Mouse (Mus musculus) inflammation-experienced regulatory T-cells (primary cell): ENCODE results near the gene Cd40. TPM values are rescaled to one million over a fixed set of nuclear protein-coding genes. Genes with fewer than 3 reads are reported as not detected.

ENCODE experiments used
- polyA plus RNA-seq, 2 experiments: library from polyadenylated mRNA; unstranded; fragments of 100-300 nt; shearing (Covaris generic); gene quantifications; one replicate each; pipeline ENCODE4 v1.2.1; 2017

Gene Cd40
- polyA plus RNA-seq = 1 to 10 TPM; 2.4 to 3.3 TPM

DNA sequence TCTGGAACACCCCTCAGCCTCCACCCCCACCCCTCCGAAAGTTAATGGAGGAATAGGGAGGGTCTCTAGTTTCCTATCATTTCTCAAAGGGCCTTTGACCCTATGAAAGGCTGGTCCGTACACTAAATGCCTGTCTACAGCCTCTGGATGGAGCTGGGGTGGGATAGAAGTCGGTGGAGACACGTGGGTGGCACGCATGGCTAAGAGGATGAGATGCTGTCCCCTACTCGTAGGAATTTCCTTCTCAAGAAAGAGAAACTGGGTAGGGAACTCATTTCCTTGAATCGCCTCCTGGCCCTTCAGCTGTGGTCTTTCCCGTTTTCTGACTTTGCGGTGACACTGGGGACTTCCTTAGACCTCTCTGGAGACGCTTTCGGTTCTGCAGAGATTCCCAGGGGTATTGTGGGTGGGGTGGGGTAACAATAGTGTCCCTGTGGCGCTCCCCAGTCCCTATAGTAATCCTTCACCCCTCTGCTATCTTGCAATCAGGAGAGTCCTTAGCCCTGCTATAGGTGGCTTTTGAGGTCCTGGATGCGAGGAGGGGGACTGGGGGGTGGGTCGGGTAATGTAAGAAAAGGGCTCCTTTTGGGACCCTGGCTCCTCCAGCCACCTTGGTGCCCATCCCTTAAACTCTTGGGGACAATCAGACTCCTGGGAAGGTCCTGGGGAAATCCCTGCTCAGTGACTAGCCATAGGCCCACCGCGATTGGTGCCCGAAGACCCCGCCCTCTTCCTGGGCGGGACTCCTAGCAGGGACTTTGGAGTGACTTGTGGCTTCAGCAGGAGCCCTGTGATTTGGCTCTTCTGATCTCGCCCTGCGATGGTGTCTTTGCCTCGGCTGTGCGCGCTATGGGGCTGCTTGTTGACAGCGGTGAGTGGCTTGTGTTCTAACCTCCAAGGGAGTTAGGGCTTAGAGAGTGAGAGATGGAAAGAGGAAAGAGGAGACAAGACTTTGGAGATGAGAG is at the start of gene Cd40:
TSS of gene Cd40 (plus strand) at position 740 of the 965 bp plus-strand sequence.

DNA sequence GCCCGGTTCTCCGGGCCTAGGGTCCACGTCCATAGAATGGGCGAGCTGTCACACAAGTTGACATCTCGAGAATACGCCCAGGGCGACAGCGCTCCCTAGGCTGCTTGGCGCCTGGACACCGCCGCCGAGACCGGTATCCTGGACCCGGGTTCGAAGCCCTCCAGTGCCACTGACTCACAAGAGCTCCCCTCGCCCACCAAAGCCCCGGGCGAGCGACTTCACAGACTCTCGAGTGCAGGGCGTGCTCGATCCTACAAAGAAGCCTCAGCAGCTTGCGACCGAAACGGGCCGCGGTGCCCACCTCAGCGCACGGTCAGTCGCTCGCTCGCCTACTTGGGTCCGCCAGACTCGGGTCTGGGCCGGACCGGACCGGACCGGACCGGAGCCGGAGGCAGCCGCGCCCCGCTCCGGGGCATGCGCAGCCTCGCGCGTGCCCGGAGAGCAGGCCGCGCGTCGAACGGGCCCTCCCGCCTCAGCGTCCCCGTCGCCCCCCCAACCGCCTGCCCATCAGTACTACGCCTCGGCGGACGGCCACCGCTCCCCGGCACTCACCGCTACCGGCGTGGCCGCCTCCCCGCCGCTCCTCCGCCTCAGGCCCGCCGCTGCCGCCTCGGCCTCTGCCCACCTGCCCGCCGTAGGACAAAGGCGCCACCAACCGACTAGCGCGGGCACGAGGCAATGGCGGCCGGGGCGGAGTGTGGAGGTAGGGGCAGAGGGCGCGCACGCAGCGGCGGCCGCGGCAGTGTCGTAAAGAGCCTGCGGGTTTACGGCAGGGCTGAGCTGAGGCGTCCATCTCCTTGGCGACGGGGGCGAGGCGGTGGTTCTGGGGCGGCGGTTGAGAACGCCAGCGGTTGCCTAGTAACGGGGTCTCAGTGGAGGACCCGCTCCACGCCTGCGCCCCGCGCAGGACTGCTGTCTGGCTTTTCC is 21.0 kb upstream of the Cd40 start, which contains the start of gene Ncoa5:
TSS of gene Ncoa5 (minus strand) at position 737 of the 927 bp plus-strand sequence.

DNA sequence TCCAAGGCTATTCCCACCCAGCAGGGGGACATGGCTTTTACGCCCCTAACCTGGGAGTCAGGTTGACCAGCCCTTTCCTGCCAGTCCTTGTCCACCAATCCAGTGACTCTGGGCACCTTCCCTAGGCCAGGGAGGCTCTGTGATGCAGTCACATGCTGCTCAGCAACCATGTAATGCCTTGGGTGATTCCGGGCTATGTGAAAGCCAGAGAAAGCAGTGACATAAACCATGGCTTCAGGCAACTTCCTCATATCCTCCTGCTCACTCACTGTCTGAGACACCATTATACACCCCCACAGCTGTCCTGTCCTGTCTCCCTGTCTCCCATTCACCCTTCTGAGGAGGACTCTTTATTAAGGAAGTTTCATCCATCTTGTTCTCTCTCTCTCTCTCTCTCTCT is 35.2 kb downstream of the Cd40 start, which contains the start of gene 1700025C18Rik:
TSS of gene 1700025C18Rik (minus strand) at position 101 of the 400 bp plus-strand sequence.

Other genes starting within 250 kb of the Cd40 start
- gene Zswim1, start 232.9 kb upstream of the Cd40 start, polyA plus RNA-seq = 10 to 100 TPM; 19.3 to 20.7 TPM
- gene Spata25, start 227.1 kb upstream of the Cd40 start, polyA plus RNA-seq = not detected
- gene Ctsa, start 222.8 kb upstream of the Cd40 start, polyA plus RNA-seq = 100 to 1,000 TPM; 179 to 196 TPM
- 1 to 10 TPM; 1.3 to 2.8 TPM for gene Neurl2, start 222.2 kb upstream of the Cd40 start, polyA plus RNA-seq
- 1 to 10 TPM in 1 of 2 experiments, under 1 TPM in 1; 0.52 to 9.3 TPM for gene Pltp, start 197.9 kb upstream of the Cd40 start, polyA plus RNA-seq
- 100 to 1,000 TPM; 109 to 125 TPM for gene Pcif1, start 176.3 kb upstream of the Cd40 start, polyA plus RNA-seq
- 10 to 100 TPM; 35.0 to 36.2 TPM for gene Zfp335, start 143.9 kb upstream of the Cd40 start, polyA plus RNA-seq
- gene Mmp9, start 114.8 kb upstream of the Cd40 start, polyA plus RNA-seq = 1 to 10 TPM; 3.2 to 8.8 TPM
- 1 to 10 TPM in 1 of 2 experiments, under 1 TPM in 1; 0.12 to 1.2 TPM for gene Slc12a5, start 94.8 kb upstream of the Cd40 start, polyA plus RNA-seq
- 10 to 100 TPM; 49.9 to 58.0 TPM for gene Ncoa5, start 20.8 kb upstream of the Cd40 start, polyA plus RNA-seq
- not detected for gene 1700025C18Rik, start 35.1 kb downstream of the Cd40 start, polyA plus RNA-seq
- under 1 TPM in 1 of 2 experiments, not detected in 1; 0.89 TPM for gene Cdh22, start 179.2 kb downstream of the Cd40 start, polyA plus RNA-seq
- gene Slc35c2, start 232.2 kb downstream of the Cd40 start, polyA plus RNA-seq = 10 to 100 TPM; 57.3 to 60.1 TPM